Comparison of ENCODE assay signal across 8 mouse cellular contexts in genomic region chr10:91169414-91170065, GRCm38 (mm10). TPM values are rescaled to one million over a fixed set of nuclear protein-coding genes. Genes with fewer than 3 reads are reported as not detected.
DNase-seq lines count a peak whose midpoint lies in the region; ATAC-seq and TF ChIP-seq lines count a peak whose summit lies in the region.

No protein-coding gene starts in this region.

- no peaks in the 10 kb centered on the region for H3K9me3 ChIP-seq in hindbrain, postnatal 0 days (ENCODE audit: low read length)

- H3ac ChIP-seq in myocyte (ENCODE audit: control insufficient read depth, insufficient read length): no peak overlapping the region

- TF ChIP-seq POLR2A in myocyte (IDR thresholded peaks at IDR 0.05; ENCODE audit: insufficient read length, low read depth): no peak

- H3K27ac ChIP-seq in layer of hippocampus, adult 2 months: no peak overlapping the region
- H3K27ac ChIP-seq in brown adipose tissue, adult 24 weeks (replicated peaks; ENCODE audit: low read depth, low read length): no peak overlapping the region
- no peak overlapping the region for H3K27ac ChIP-seq in hindbrain, postnatal 0 days

- no peak for DNase-seq in layer of hippocampus, adult 2 months (ENCODE audit: low spot score in 2 of 2)
- DNase-seq in layer of hippocampus, adult 9-10 months (ENCODE audit: low spot score): no peak
- no peak for DNase-seq in hindbrain, postnatal 0 days (ENCODE audit: low spot score)
- DNase-seq in layer of hippocampus, postnatal 36 days: no peak
- no peak for DNase-seq in gastrocnemius, postnatal 14 days
- DNase-seq in cerebellum, postnatal 4 days (ENCODE audit: low spot score in 2 of 2): no peak

- no peak overlapping the region for H3K9ac ChIP-seq in hindbrain, postnatal 0 days (replicated peaks; ENCODE audit: low read length)

- TF ChIP-seq CTCF in layer of hippocampus, adult 2 months (conservative IDR thresholded peaks at IDR 0.05): no peak
- TF ChIP-seq CTCF in hindbrain, postnatal 0 days (IDR thresholded peaks at IDR 0.05; ENCODE audit: low read depth): no peak

- H3K4me2 ChIP-seq in hindbrain, postnatal 0 days (ENCODE audit: low read depth, low read length): peak overlapping the region; percentile 84
- peak overlapping the region; percentile 82 for H3K4me2 ChIP-seq in myocyte (ENCODE audit: low read depth)

- H3K4me3 ChIP-seq in layer of hippocampus, adult 2 months: peak overlapping the region; percentile 79
- H3K4me3 ChIP-seq in brown adipose tissue, adult 24 weeks (ENCODE audit: insufficient read depth, low read depth, low read length): peak overlapping the region; percentile 99
- H3K4me3 ChIP-seq in hindbrain, postnatal 0 days (ENCODE audit: low read length): peak overlapping the region; percentile 96
- H3K4me3 ChIP-seq in myocyte: peak overlapping the region; percentile 52

- H3K4me1 ChIP-seq in brown adipose tissue, adult 24 weeks (ENCODE audit: control insufficient read depth, insufficient read depth, insufficient read length, low read length): peaks cover 6% of the 10 kb centered on the region
- peaks cover 4% of the 10 kb centered on the region for H3K4me1 ChIP-seq in hindbrain, postnatal 0 days (ENCODE audit: insufficient read depth, low read length)

- H3K36me3 ChIP-seq in hindbrain, postnatal 0 days (ENCODE audit: insufficient read depth, low read length): 0 out of 2 replicates have a peak, but pooled peaks cover 3% of the 10 kb centered on the region
- H3K36me3 ChIP-seq in myocyte (ENCODE audit: control insufficient read depth, insufficient read depth): peaks cover 14% of the 10 kb centered on the region

- intact Hi-C loops in gastrocnemius, postnatal 14 days (cut with DNase I; ENCODE audit: low total_unique reads): no loop called here

- H3K79me2 ChIP-seq in myocyte (ENCODE audit: control insufficient read depth, insufficient read depth): peaks cover 59% of the 10 kb centered on the region

- H3K27me3 ChIP-seq in hindbrain, postnatal 0 days (ENCODE audit: insufficient read depth, low read length): no peaks in the 10 kb centered on the region
- no peaks in the 10 kb centered on the region for H3K27me3 ChIP-seq in myocyte (ENCODE audit: control insufficient read depth, insufficient read depth, insufficient read length)

- WGBS in hindbrain, postnatal 0 days: 35% methylated on average over 17 of the region's 17 CpGs

- no peak for ATAC-seq in hindbrain, postnatal 0 days

TF ChIP-seq in myocyte, 11 proteins besides CTCF, POLR2A, EP300 and RAD21:
- TF ChIP-seq CEBPB (IDR thresholded peaks at IDR 0.05; ENCODE audit: insufficient read depth, poor library complexity, severe bottlenecking) (no peak), TCF3 (IDR thresholded peaks at IDR 0.05; ENCODE audit: insufficient read length, low read depth) (no peak), MAX (IDR thresholded peaks at IDR 0.05; ENCODE audit: low read depth) (no peak), MYOD1 (IDR thresholded peaks at IDR 0.05; ENCODE audit: control insufficient read depth in 1 of 3, insufficient read length in 2 of 3, low read depth in 2 of 3) (no peak), MYOG (IDR thresholded peaks at IDR 0.05; ENCODE audit: control insufficient read depth in 1 of 3, insufficient read depth in 1 of 3, insufficient read length in 2 of 3, low read depth in 2 of 3) (no peak)

RNA-seq across cellular contexts. Expression of gene Tmpo, which starts 11.6 kb away (rescaled TPM):
- 10 to 100 TPM; 37.5 to 39.7 TPM for total RNA-seq in layer of hippocampus, adult 2 months (2021)
- polyA plus RNA-seq in brown adipose tissue, adult 24 weeks (2012; ENCODE audit: insufficient read depth, insufficient read length, missing spikeins): 10.0 and 16.6 TPM in 2 replicates
- 102 and 110 TPM in 2 replicates for total RNA-seq in hindbrain, postnatal 0 days (2014; rRNA removed)
- polyA plus RNA-seq in hindbrain, postnatal 0 days (2015; fragmentation: Nextera tagmentation; extraction: Ambion mirVana): 66.9 and 72.1 TPM in 2 replicates
- 55.6 TPM for polyA plus RNA-seq in myocyte (2012; fragmentation: generic; extraction: Trizol)
- total RNA-seq in layer of hippocampus, postnatal 36 days (2021): 10 to 100 TPM; 38.8 to 41.2 TPM
- 10 to 100 TPM; 56.9 to 66.7 TPM for total RNA-seq in gastrocnemius, postnatal 14 days (2021)

RNA-seq across cellular contexts. Expression of gene Slc25a3, which starts 45.7 kb away (rescaled TPM):
- 100 to 1,000 TPM; 485 to 491 TPM for total RNA-seq in layer of hippocampus, adult 2 months (2021)
- polyA plus RNA-seq in brown adipose tissue, adult 24 weeks (2012; ENCODE audit: insufficient read depth, insufficient read length, missing spikeins): 491 and 596 TPM in 2 replicates
- total RNA-seq in hindbrain, postnatal 0 days (2014; rRNA removed): 445 and 451 TPM in 2 replicates
- polyA plus RNA-seq in hindbrain, postnatal 0 days (2015; fragmentation: Nextera tagmentation; extraction: Ambion mirVana): 718 and 736 TPM in 2 replicates
- 846 TPM for polyA plus RNA-seq in myocyte (2012; fragmentation: generic; extraction: Trizol)
- total RNA-seq in layer of hippocampus, postnatal 36 days (2021): 100 to 1,000 TPM; 499 to 538 TPM
- 1,000 to 10,000 TPM in 1 of 2 experiments, 100 to 1,000 TPM in 1; 888 to 1,041 TPM for total RNA-seq in gastrocnemius, postnatal 14 days (2021)
